Mouse (Mus musculus) liver, adult 2 months (tissue): ENCODE measurements around the gene Trip12.
A peak's percentile ranks its signal among the peaks of the same experiment; 100 is the strongest.

Source experiments
- CTCF ChIP-seq: fragments of 200-500 bp; IDR thresholded peaks from 2 replicates; pipeline ENCODE4 v1.5.1; 2011; ENCODE audit warnings: low read depth, low read length, control low read depth
- POLR2A ChIP-seq: fragments of 200-500 bp; IDR thresholded peaks from 2 replicates; pipeline ENCODE4 v1.6.1; 2011; ENCODE audit warnings: low read length, control low read depth; ENCODE audit not compliant: insufficient read depth; ENCODE audit errors: extremely low read depth

- TF ChIP-seq POLR2A, result peak; percentile 51; the same call in 1 of the 2 replicates
- 0 out of 2 replicates have a peak, but pooled peaks have one; percentile 0 for TF ChIP-seq CTCF
These were observed 853 bp downstream of the Trip12 start, which contains the start of gene Fbxo36 for GRCm38 (mm10) chr1:84839309-84840017.
